Mouse (Mus musculus) liver, embryonic 14.5 days (tissue): ENCODE data around the gene Cox10. TPM values are rescaled to one million over a fixed set of nuclear protein-coding genes. Genes with fewer than 3 reads are reported as not detected.

ENCODE experiments used
- ATAC-seq: fragments of 200-750 bp; cut with Nextera tagmentation; 2 replicates; pipeline ENCODE4 v1.8.0; 2017; ENCODE audit warnings: moderate number of reproducible peaks, mild to moderate bottlenecking, moderate library complexity; ENCODE audit not compliant: insufficient read depth
- DNase-seq, 3 experiments: peaks; one replicate each; pipeline ENCODE4 v3.0.0-alpha.2; 2012 to 2013; ENCODE audit warnings: low read depth in 3 of 3, low spot score in 3 of 3
- H3K27ac ChIP-seq: fragments of 300-500 bp; sonication (generic); 2 replicates; pipeline ENCODE4 v1.5.1; 2014; ENCODE audit warnings: moderate library complexity, mild to moderate bottlenecking, control low read depth, inconsistent platforms
- H3K27me3 ChIP-seq: fragments of 300-500 bp; sonication (generic); 2 replicates; pipeline ENCODE4 v1.6.1; 2014; ENCODE audit warnings: mild to moderate bottlenecking, low read length, moderate library complexity; ENCODE audit not compliant: control insufficient read depth, insufficient read depth
- H3K36me3 ChIP-seq: fragments of 300-500 bp; sonication (generic); replicated peaks from 2 replicates; pipeline ENCODE4 v1.6.1; 2014; ENCODE audit warnings: low read depth; ENCODE audit not compliant: control insufficient read depth, insufficient read depth
- H3K4me1 ChIP-seq, 2 experiments: fragments of 200-500 bp in 1 of 2; fragments of 300-500 bp in 1 of 2; sonication (generic) in 1 of 2; replicated peaks; 2 replicates each; pipeline ENCODE4 v1.6.1; 2012 to 2014; ENCODE audit warnings: antibody characterized with exemption in 1 of 2, inconsistent platforms in 1 of 2, low read length in 1 of 2; ENCODE audit not compliant: control insufficient read depth in 2 of 2, insufficient read depth in 2 of 2
- H3K4me2 ChIP-seq: fragments of 300-500 bp; sonication (generic); 2 replicates; pipeline ENCODE4 v1.6.1; 2014; ENCODE audit warnings: low read depth, mild to moderate bottlenecking, control low read depth, moderate library complexity
- H3K4me3 ChIP-seq, 2 experiments: fragments of 200-500 bp in 1 of 2; fragments of 300-500 bp in 1 of 2; sonication (generic) in 1 of 2; 2 replicates each; pipeline ENCODE4 v1.5.1; 2012 to 2014; ENCODE audit warnings: low read depth in 2 of 2, low read length in 2 of 2, mild to moderate bottlenecking in 2 of 2, control low read depth in 1 of 2, inconsistent platforms in 1 of 2, moderate library complexity in 1 of 2; ENCODE audit not compliant: insufficient read depth in 1 of 2
- H3K9ac ChIP-seq: fragments of 300-500 bp; sonication (generic); replicated peaks from 2 replicates; pipeline ENCODE4 v1.6.1; 2014; ENCODE audit warnings: mild to moderate bottlenecking, control low read depth, moderate library complexity
- H3K9me3 ChIP-seq: fragments of 300-500 bp; sonication (generic); 2 replicates; pipeline ENCODE4 v1.6.1; 2016; ENCODE audit warnings: low read length, mixed read lengths; ENCODE audit not compliant: control insufficient read depth
- CTCF ChIP-seq: IDR thresholded peaks from 2 replicates; pipeline ENCODE4 v1.5.1; 2016; ENCODE audit warnings: antibody characterized with exemption, low read depth, control low read depth
- EP300 ChIP-seq: IDR thresholded peaks from 2 replicates; pipeline ENCODE4 v1.6.1; 2016; ENCODE audit warnings: antibody characterized with exemption, low read depth
- WGBS: fragments of 180-500 bp; shearing (Covaris S2); extraction: QIAGEN DNeasy Blood & Tissue Kit; methylation state at CpG from one replicate; pipeline ENCODE4 v1.1.7; 2014; ENCODE audit not compliant: insufficient replicate concordance; 5-methylcytosine and 5-hydroxymethylcytosine counted together
- polyA plus RNA-seq, 2 experiments: library from polyadenylated mRNA; depleted of rRNA in 1 of 2; stranded (reverse) in 1 of 2; unstranded in 1 of 2; fragments of >200 nt; fragmentation: Nextera tagmentation in 1 of 2; extraction: Ambion mirVana in 1 of 2; gene quantifications; 2 replicates each; pipeline versions ENCODE4 v1.2.1 to v1.2.3; 2012 to 2014

The Cox10 gene
- polyA plus RNA-seq, 2 experiments = 4.3 to 9.2 TPM

DNA sequence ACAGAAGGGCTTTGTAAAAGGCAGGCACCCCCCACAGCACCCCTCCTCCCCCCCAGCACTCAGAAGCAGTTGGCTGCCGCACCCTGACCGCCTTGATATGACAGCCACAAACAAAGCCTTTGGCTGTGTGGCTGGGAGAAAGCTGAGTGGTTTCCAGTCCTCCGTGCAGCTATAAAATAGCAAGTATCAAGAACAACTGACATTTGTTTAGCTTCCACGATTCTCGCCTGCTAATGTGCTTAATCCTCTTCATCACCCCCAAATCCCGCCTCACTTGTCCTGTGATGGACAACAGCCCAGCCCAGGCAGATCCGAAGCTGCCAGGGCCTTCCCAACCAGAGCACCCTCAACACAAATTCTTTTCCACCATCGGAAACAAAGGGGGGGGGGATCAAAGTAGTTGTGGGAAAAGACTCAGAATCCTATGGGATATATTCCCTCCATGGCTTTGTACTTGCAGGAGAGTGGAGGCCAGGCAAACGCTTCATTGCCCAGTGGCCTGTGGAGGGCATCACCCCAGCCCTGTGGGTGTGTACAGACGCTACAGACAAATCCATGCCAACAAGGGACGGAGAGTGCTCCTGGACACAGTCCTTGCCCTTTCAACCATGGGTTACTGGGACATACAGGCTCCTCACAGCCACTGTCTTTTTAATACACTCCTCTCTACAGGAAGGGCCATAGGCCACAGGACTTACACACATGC is 109.9 kb downstream of the Cox10 start:
- no peak overlapping the region; the same call in 1 of the 2 replicates for H3K9ac ChIP-seq

DNA sequence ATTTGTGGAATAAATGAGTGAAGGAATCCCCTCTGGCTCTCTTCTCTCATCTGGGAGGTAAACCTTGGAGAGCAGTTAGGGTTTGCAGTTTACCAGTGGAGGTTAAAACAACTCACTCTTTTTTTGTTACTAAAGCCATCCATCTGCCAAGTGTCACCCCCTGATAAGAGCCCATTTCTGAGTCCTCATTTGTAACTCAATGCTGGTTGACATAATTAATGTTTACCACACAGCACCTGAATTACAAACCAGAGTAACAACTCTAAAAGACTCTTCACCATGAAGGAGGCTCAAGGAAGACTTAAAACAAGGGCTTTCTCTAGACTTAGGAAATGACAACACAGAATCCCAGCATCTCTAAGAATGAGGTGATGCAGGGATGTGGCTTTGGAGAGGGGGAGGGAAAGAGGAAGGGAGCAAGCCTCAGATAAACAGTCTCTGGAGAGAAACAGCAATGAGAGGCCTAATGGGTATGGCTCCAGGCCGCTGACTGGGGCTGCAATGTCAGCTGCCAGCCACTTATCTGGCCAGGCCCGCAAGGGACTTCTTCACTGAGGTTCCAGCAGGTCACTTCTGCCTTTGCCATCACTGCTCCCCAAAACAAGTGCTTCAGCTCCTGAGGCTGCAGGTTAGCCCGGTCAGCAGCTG is 110.8 kb downstream of the Cox10 start:
- WGBS = 26% methylated on average over 3 of the region's 3 CpGs
- Histone ChIP-seq H3K4me3 (no peak overlapping the region), H3K4me1 (peaks cover 13 to 34% of the 10 kb centered on the region in 2 experiments), H3K9me3 (no peaks in the 10 kb centered on the region), H3K27me3 (no peaks in the 10 kb centered on the region), H3K4me2 (peak overlapping the region; percentile 15; the same call in 1 of the 2 replicates), H3K36me3 (no peaks in the 10 kb centered on the region; the same call in 1 of the 2 replicates), H3K27ac (peak overlapping the region; percentile 57), H3K9ac (peak overlapping the region; percentile 18)
- no peak for DNase-seq
- peak; percentile 72 for ATAC-seq
- TF ChIP-seq EP300 = peak; percentile 32; the same call in 1 of the 2 replicates
- no peak for TF ChIP-seq CTCF

More for the DNA sequence above, 109.9 kb downstream of the Cox10 start:
- Histone ChIP-seq H3K9me3 (no peaks in the 10 kb centered on the region), H3K27ac (peak overlapping the region; percentile 57), H3K27me3 (no peaks in the 10 kb centered on the region), H3K36me3 (no peaks in the 10 kb centered on the region; the same call in 1 of the 2 replicates), H3K4me2 (no peak overlapping the region), H3K4me1 (peaks cover 13 to 34% of the 10 kb centered on the region in 2 experiments), H3K4me3 (no peak overlapping the region)
- ATAC-seq = peak; percentile 59; the same call in 1 of the 2 replicates
- no peak for TF ChIP-seq CTCF
- no peak for TF ChIP-seq EP300
- 40% methylated on average over 11 of the region's 11 CpGs for WGBS
- DNase-seq = no peak

DNA sequence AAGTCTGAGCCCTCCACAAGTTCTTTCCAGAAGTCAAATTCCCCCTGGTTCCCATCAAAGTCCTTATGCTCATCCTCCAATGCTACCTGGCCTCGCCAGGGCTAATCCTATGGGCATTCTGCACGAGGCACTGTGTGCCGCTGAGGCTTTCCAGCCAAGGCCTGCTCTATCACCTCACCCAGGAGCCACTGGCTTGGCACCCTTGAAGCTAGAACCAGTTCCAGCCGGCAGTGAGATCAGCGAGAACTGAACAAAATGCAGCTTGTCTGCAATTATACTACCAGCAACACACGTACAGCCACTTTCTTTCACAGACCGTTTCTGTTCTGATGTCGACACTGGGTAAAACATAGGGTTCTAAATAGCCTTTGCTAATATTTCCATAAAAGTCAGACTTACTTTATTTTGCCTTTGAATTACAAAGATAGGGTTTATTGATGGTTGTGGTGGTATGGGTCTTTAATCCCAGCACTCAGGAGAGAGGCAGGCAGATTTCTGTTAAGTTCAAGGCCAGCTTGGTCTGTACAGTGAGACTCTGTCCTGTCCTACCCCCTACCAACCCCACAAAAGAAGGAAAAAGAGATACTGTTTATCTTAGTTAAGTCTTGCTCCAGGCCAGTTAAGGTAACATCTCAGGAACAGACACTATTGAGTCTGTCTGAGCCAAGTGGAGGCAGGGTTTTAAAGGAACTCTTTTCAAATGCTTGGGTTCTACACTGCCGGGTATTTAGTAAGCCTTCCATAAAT is 111.5 kb downstream of the Cox10 start:
- no peaks in the 10 kb centered on the region; the same call in 1 of the 2 replicates for H3K36me3 ChIP-seq
- peaks cover 13 to 34% of the 10 kb centered on the region in 2 experiments for H3K4me1 ChIP-seq
- peak overlapping the region; percentile 37 for H3K27ac ChIP-seq
- ATAC-seq = peak; percentile 61; the same call in 1 of the 2 replicates
- H3K4me2 ChIP-seq = peak overlapping the region; percentile 15; the same call in 1 of the 2 replicates
- TF ChIP-seq EP300 (no peak), CTCF (no peak)
- DNase-seq = no peak
- H3K9me3 ChIP-seq = no peaks in the 10 kb centered on the region
- H3K4me3 ChIP-seq = no peak overlapping the region
- WGBS = 67% methylated on average over 9 of the region's 9 CpGs
- no peaks in the 10 kb centered on the region for H3K27me3 ChIP-seq
- H3K9ac ChIP-seq = no peak overlapping the region

DNA sequence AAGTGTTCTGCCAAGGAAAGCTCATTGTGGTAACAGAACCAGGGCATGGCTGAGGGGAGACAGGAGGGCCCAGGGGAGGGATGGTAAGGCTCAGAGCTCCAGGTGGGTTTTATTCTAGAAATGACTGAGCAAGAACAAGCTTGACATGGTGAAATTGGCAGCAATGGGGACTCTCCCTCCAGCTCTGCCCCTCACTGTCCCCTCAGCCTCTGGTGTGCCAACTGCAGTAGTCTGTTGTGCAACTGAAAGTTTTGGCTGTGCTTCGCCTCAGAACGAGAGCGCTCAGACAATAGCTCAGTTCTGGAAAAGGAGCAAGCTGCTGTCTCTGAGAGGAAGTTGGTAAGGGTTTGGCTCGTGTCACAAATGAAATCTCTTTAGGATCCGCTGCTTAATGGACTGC is 113.8 kb downstream of the Cox10 start:
- ATAC-seq (no peak), DNase-seq (no peak)
- Histone ChIP-seq H3K4me2 (no peak overlapping the region), H3K4me3 (no peak overlapping the region), H3K27ac (no peak overlapping the region), H3K27me3 (no peaks in the 10 kb centered on the region), H3K4me1 (peaks cover 13 to 31% of the 10 kb centered on the region in 2 experiments), H3K36me3 (no peaks in the 10 kb centered on the region; the same call in 1 of the 2 replicates), H3K9ac (no peak overlapping the region), H3K9me3 (no peaks in the 10 kb centered on the region)
- 56% methylated on average over 5 of the region's 5 CpGs for WGBS
- no peak for TF ChIP-seq EP300
- no peak for TF ChIP-seq CTCF

DNA sequence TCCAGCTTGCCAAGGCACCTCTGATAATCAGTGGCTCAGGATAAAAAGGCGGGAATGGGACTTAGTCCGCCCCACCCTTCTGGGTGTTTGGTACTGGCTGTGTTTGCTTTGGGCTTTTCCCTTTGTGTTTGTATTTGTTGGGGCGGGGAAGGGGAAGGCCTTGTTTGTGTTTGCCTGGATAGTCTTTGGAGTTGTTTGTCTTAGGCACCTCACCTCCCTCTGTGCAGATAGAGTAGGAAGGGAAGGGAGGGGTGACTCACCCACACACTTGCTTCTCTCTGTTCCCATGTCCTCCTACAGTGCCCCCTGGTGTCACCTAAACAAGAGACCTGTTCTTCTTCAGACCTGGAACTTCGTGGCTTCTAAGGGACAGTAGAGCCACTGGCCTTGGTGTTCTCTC is 122.1 kb downstream of the Cox10 start:
- no peaks in the 10 kb centered on the region for H3K27me3 ChIP-seq
- H3K27ac ChIP-seq = no peak overlapping the region
- H3K4me2 ChIP-seq = no peak overlapping the region
- 36% methylated on average over 4 of the region's 4 CpGs for WGBS
- H3K9me3 ChIP-seq = no peaks in the 10 kb centered on the region
- ATAC-seq (peak; percentile 52; the same call in 1 of the 2 replicates), DNase-seq (peak in 2 of 3 experiments; percentile 22 to 30)
- no peak for TF ChIP-seq EP300
- peak; percentile 57 for TF ChIP-seq CTCF
- H3K9ac ChIP-seq = no peak overlapping the region
- no peaks in the 10 kb centered on the region for H3K36me3 ChIP-seq
- peaks cover 0 to 3% of the 10 kb centered on the region in 2 experiments; a peak in 1 of 4 replicates for H3K4me1 ChIP-seq
- no peak overlapping the region for H3K4me3 ChIP-seq
